Mouse (Mus musculus) stomach, embryonic 15.5 days (tissue): ENCODE data around the gene Cyp2j13. TPM values are rescaled to one million over a fixed set of nuclear protein-coding genes. Genes with fewer than 3 reads are reported as not detected.
"Not testable (repeated sequence)": the region's sequence is repeated elsewhere in the genome, so short reads cannot be mapped to it uniquely, and the experiment has no call there.

Experiments used
- ATAC-seq: fragments of 200-750 bp; cut with Nextera tagmentation; 2 replicates; pipeline ENCODE4 v1.8.0; 2017; ENCODE audit warnings: low read depth, moderate number of reproducible peaks, moderate TSS enrichment; ENCODE audit not compliant: insufficient read depth, low FRiP score
- H3K27ac ChIP-seq: fragments of 300-500 bp; sonication (generic); 2 replicates; pipeline ENCODE4 v1.5.1; 2015; ENCODE audit warnings: mild to moderate bottlenecking, inconsistent platforms
- H3K27me3 ChIP-seq: fragments of 300-500 bp; sonication (generic); replicated peaks from 2 replicates; pipeline ENCODE4 v1.6.1; 2015; ENCODE audit warnings: inconsistent platforms
- H3K36me3 ChIP-seq: fragments of 300-500 bp; sonication (generic); 2 replicates; pipeline ENCODE4 v1.6.1; 2015; ENCODE audit warnings: inconsistent platforms
- H3K4me1 ChIP-seq: fragments of 300-500 bp; sonication (generic); 2 replicates; pipeline ENCODE4 v1.6.1; 2015; ENCODE audit warnings: inconsistent platforms
- H3K4me2 ChIP-seq: fragments of 300-500 bp; sonication (generic); 2 replicates; pipeline ENCODE4 v1.6.1; 2015; ENCODE audit warnings: mild to moderate bottlenecking, inconsistent platforms
- H3K4me3 ChIP-seq: fragments of 300-500 bp; sonication (generic); replicated peaks from 2 replicates; pipeline ENCODE4 v1.5.1; 2015; ENCODE audit warnings: inconsistent platforms
- H3K9ac ChIP-seq: fragments of 300-500 bp; sonication (generic); 2 replicates; pipeline ENCODE4 v1.6.1; 2015; ENCODE audit warnings: inconsistent platforms
- H3K9me3 ChIP-seq: fragments of 300-500 bp; sonication (generic); 2 replicates; pipeline ENCODE4 v1.6.1; 2016; ENCODE audit warnings: inconsistent platforms
- WGBS: fragments of 180-500 bp; shearing (Covaris S2); methylation state at CpG from one replicate; pipeline ENCODE4 v1.1.7; 2015; 5-methylcytosine and 5-hydroxymethylcytosine counted together
- polyA plus RNA-seq: library from polyadenylated mRNA; unstranded; fragments of >200 nt; fragmentation: Nextera tagmentation; extraction: Ambion mirVana; gene quantifications from 2 replicates; pipeline ENCODE4 v1.2.1, GENCODE M21; 2015

The Cyp2j13 gene
- polyA plus RNA-seq: not detected in 2 replicates

- no peaks in the 10 kb centered on the region for H3K27me3 ChIP-seq
- no peak within 1 kb of the TSS for H3K9ac ChIP-seq
- H3K27ac ChIP-seq: no peak within 1 kb of the TSS
- no peaks in the 10 kb centered on the region for H3K36me3 ChIP-seq
- H3K9me3 ChIP-seq: no peaks in the 10 kb centered on the region
- H3K4me2 ChIP-seq: peak within 1 kb of the TSS; percentile 44
- no peak within 1 kb of the TSS for H3K4me3 ChIP-seq
- no peak for ATAC-seq
- 8% methylated on average over 20 of the region's 20 CpGs for WGBS
- no peaks in the 10 kb centered on the region for H3K4me1 ChIP-seq
These were observed at the start of gene Cyp2j13 for GRCm38 (mm10) chr4:96077261-96078125. TSS of gene Cyp2j13 (minus strand) at chr4:96077546.

GRCm38 (mm10) chr4:96096841-96097240 is 19.5 kb upstream of the Cyp2j13 start:
- ATAC-seq: no peak
- WGBS: 40% methylated on average over 2 of the region's 2 CpGs
- no peak overlapping the region for H3K4me3 ChIP-seq

GRCm38 (mm10) chr4:96091869-96092268 is 14.5 kb upstream of the Cyp2j13 start:
- Histone ChIP-seq H3K4me3 (no peak overlapping the region), H3K4me1 (no peaks in the 10 kb centered on the region), H3K4me2 (no peak overlapping the region), H3K9me3 (no peaks in the 10 kb centered on the region), H3K27ac (no peak overlapping the region), H3K27me3 (no peaks in the 10 kb centered on the region), H3K9ac (no peak overlapping the region), H3K36me3 (no peaks in the 10 kb centered on the region)
- no peak for ATAC-seq

More at GRCm38 (mm10) chr4:96096841-96097240, 19.5 kb upstream of the Cyp2j13 start:
- H3K4me1 ChIP-seq: no peaks in the 10 kb centered on the region
- no peak overlapping the region for H3K27ac ChIP-seq
- H3K4me2 ChIP-seq: no peak overlapping the region
- H3K36me3 ChIP-seq: no peaks in the 10 kb centered on the region
- no peak overlapping the region for H3K9ac ChIP-seq
- no peaks in the 10 kb centered on the region for H3K9me3 ChIP-seq
- H3K27me3 ChIP-seq: no peaks in the 10 kb centered on the region

- H3K9me3 ChIP-seq, H3K4me2 ChIP-seq, H3K27me3 ChIP-seq, H3K9ac ChIP-seq, H3K36me3 ChIP-seq, H3K4me1 ChIP-seq, H3K27ac ChIP-seq, H3K4me3 ChIP-seq, ATAC-seq: not testable (repeated sequence)
- WGBS: 64% methylated on average over 6 of the region's 6 CpGs
These were observed 12.2 kb upstream of the Cyp2j13 start for GRCm38 (mm10) chr4:96089356-96090048.

GRCm38 (mm10) chr4:96078308-96078707 is 962 bp upstream of the Cyp2j13 start:
- Histone ChIP-seq H3K4me2 (no peak overlapping the region), H3K27me3 (no peaks in the 10 kb centered on the region), H3K9ac (no peak overlapping the region), H3K9me3 (no peaks in the 10 kb centered on the region), H3K36me3 (no peaks in the 10 kb centered on the region), H3K27ac (no peak overlapping the region), H3K4me3 (no peak overlapping the region), H3K4me1 (no peaks in the 10 kb centered on the region)
- ATAC-seq: no peak

GRCm38 (mm10) chr4:96062045-96062444 is 15.3 kb downstream of the Cyp2j13 start:
- WGBS: 69% methylated on average over 2 of the region's 2 CpGs
- no peaks in the 10 kb centered on the region for H3K4me1 ChIP-seq
- no peaks in the 10 kb centered on the region for H3K27me3 ChIP-seq
- H3K4me2 ChIP-seq: no peak overlapping the region
- no peaks in the 10 kb centered on the region for H3K9me3 ChIP-seq
- H3K27ac ChIP-seq: no peak overlapping the region
- ATAC-seq: no peak
- H3K36me3 ChIP-seq: no peaks in the 10 kb centered on the region
- H3K4me3 ChIP-seq: no peak overlapping the region
- H3K9ac ChIP-seq: no peak overlapping the region

- Histone ChIP-seq H3K4me1 (no peaks in the 10 kb centered on the region), H3K4me3 (no peak overlapping the region), H3K9ac (no peak overlapping the region), H3K36me3 (no peaks in the 10 kb centered on the region), H3K4me2 (no peak overlapping the region), H3K27me3 (no peaks in the 10 kb centered on the region), H3K9me3 (no peaks in the 10 kb centered on the region), H3K27ac (no peak overlapping the region)
- ATAC-seq: no peak
- WGBS: 86% methylated on average over 2 of the region's 2 CpGs
These were observed 17.2 kb downstream of the Cyp2j13 start for GRCm38 (mm10) chr4:96060106-96060505.

GRCm38 (mm10) chr4:96028412-96028811 is 48.9 kb downstream of the Cyp2j13 start:
- H3K9ac ChIP-seq: no peak overlapping the region
- ATAC-seq: no peak; the same call in 1 of the 2 replicates
- WGBS: 90% methylated on average over 1 of the region's 1 CpGs

GRCm38 (mm10) chr4:96022803-96023202 is 54.5 kb downstream of the Cyp2j13 start:
- Histone ChIP-seq H3K9ac (no peak overlapping the region), H3K9me3 (no peaks in the 10 kb centered on the region)
- no peak for ATAC-seq

More at GRCm38 (mm10) chr4:96028412-96028811, 48.9 kb downstream of the Cyp2j13 start:
- no peak overlapping the region for H3K4me2 ChIP-seq
- no peak overlapping the region for H3K4me3 ChIP-seq
- no peaks in the 10 kb centered on the region for H3K4me1 ChIP-seq
- H3K36me3 ChIP-seq: no peaks in the 10 kb centered on the region
- no peak overlapping the region for H3K27ac ChIP-seq
- H3K9me3 ChIP-seq: no peaks in the 10 kb centered on the region
- no peaks in the 10 kb centered on the region for H3K27me3 ChIP-seq

GRCm38 (mm10) chr4:96016875-96017274 is 60.5 kb downstream of the Cyp2j13 start:
- H3K4me3 ChIP-seq: no peak overlapping the region
- H3K27ac ChIP-seq: no peak overlapping the region
- H3K4me1 ChIP-seq: no peaks in the 10 kb centered on the region
- H3K9ac ChIP-seq: no peak overlapping the region
- no peaks in the 10 kb centered on the region for H3K36me3 ChIP-seq
- no peaks in the 10 kb centered on the region for H3K9me3 ChIP-seq
- no peaks in the 10 kb centered on the region for H3K27me3 ChIP-seq
- H3K4me2 ChIP-seq: no peak overlapping the region
- 92% methylated on average over 1 of the region's 1 CpGs for WGBS
- no peak for ATAC-seq

More at GRCm38 (mm10) chr4:96022803-96023202, 54.5 kb downstream of the Cyp2j13 start:
- Histone ChIP-seq H3K4me1 (no peaks in the 10 kb centered on the region), H3K27ac (no peak overlapping the region), H3K36me3 (no peaks in the 10 kb centered on the region), H3K4me3 (no peak overlapping the region), H3K4me2 (no peak overlapping the region), H3K27me3 (no peaks in the 10 kb centered on the region)

- not testable (repeated sequence) for H3K9me3 ChIP-seq, H3K4me1 ChIP-seq, H3K36me3 ChIP-seq, H3K4me2 ChIP-seq, H3K4me3 ChIP-seq, H3K9ac ChIP-seq, H3K27me3 ChIP-seq, ATAC-seq, H3K27ac ChIP-seq
- WGBS: 91% methylated on average over 17 of the region's 17 CpGs
These were observed 95.1 kb downstream of the Cyp2j13 start for GRCm38 (mm10) chr4:95982221-95982620.
